Mouse (Mus musculus) CD4-positive, CD25-positive, alpha-beta regulatory T cell, adult 2 months (primary cell): Measurements from ENCODE around the gene Cpeb3.
A peak's percentile ranks its signal among the peaks of the same experiment; 100 is the strongest.
"Not testable (repeated sequence)": the region's sequence is repeated elsewhere in the genome, so short reads cannot be mapped to it uniquely, and the experiment has no call there.

Experiments used
- DNase-seq: peaks from one replicate; pipeline ENCODE4 v3.0.0-alpha.2; 2012; ENCODE audit warnings: low read depth, low spot score

Gene Cpeb3

GRCm38 (mm10) chr19:37208176-37208755, at the start of gene Cpeb3:
Cpeb3 (minus strand) TSS chr19:37208601.
- peak; percentile 55 for DNase-seq

- DNase-seq: no peak
Observed at GRCm38 (mm10) chr19:37255321-37255720, 46.9 kb upstream of the Cpeb3 start.

GRCm38 (mm10) chr19:37252104-37252503, 43.7 kb upstream of the Cpeb3 start:
- DNase-seq: no peak

- DNase-seq: no peak
Observed at GRCm38 (mm10) chr19:37248199-37248598, 39.8 kb upstream of the Cpeb3 start.

GRCm38 (mm10) chr19:37246859-37247258, 38.5 kb upstream of the Cpeb3 start:
- DNase-seq: no peak

GRCm38 (mm10) chr19:37242707-37243106, 34.3 kb upstream of the Cpeb3 start:
- DNase-seq: no peak

GRCm38 (mm10) chr19:37241201-37241600, 32.8 kb upstream of the Cpeb3 start:
- DNase-seq: peak; percentile 19

GRCm38 (mm10) chr19:37239096-37239495, 30.7 kb upstream of the Cpeb3 start:
- peak; percentile 7 for DNase-seq

GRCm38 (mm10) chr19:37238651-37239050, 30.2 kb upstream of the Cpeb3 start:
- no peak for DNase-seq

- no peak for DNase-seq
Observed at GRCm38 (mm10) chr19:37237712-37238437, 29.5 kb upstream of the Cpeb3 start.

GRCm38 (mm10) chr19:37237306-37237705, 28.9 kb upstream of the Cpeb3 start:
- no peak for DNase-seq

GRCm38 (mm10) chr19:37235818-37236217, 27.4 kb upstream of the Cpeb3 start:
- DNase-seq: no peak

GRCm38 (mm10) chr19:37233561-37234539, 25.4 kb upstream of the Cpeb3 start:
- peak; percentile 4 for DNase-seq

GRCm38 (mm10) chr19:37232598-37232997, 24.2 kb upstream of the Cpeb3 start:
- not testable (repeated sequence) for DNase-seq

- no peak for DNase-seq
Observed at GRCm38 (mm10) chr19:37225197-37225862, 16.9 kb upstream of the Cpeb3 start.

- DNase-seq: no peak
Observed at GRCm38 (mm10) chr19:37214711-37215110, 6.3 kb upstream of the Cpeb3 start.

GRCm38 (mm10) chr19:37211416-37211815, 3.0 kb upstream of the Cpeb3 start:
- no peak for DNase-seq

- DNase-seq: no peak
Observed at GRCm38 (mm10) chr19:37210457-37210856, 2.1 kb upstream of the Cpeb3 start.

GRCm38 (mm10) chr19:37209467-37210128, 1.2 kb upstream of the Cpeb3 start:
- DNase-seq: peak; percentile 20

GRCm38 (mm10) chr19:37208986-37209385, 585 bp upstream of the Cpeb3 start:
- no peak for DNase-seq
